Mouse (Mus musculus) lung, embryonic 14.5 days (tissue): ENCODE measurements around the gene Thbs4. TPM values are rescaled to one million over a fixed set of nuclear protein-coding genes. Genes with fewer than 3 reads are reported as not detected.
A peak's percentile ranks its signal among the peaks of the same experiment; 100 is the strongest.

Experiments used
- ATAC-seq: fragments of 200-750 bp; cut with Nextera tagmentation; 2 replicates; pipeline ENCODE4 v1.8.0; 2017; ENCODE audit warnings: mild to moderate bottlenecking, moderate TSS enrichment, moderate library complexity; ENCODE audit not compliant: insufficient read depth
- DNase-seq: peaks from one replicate; pipeline ENCODE4 v3.0.0-alpha.2; 2015
- H3K27ac ChIP-seq: fragments of 300-500 bp; sonication (generic); 2 replicates; pipeline ENCODE4 v1.5.1; 2014; ENCODE audit warnings: low read depth, mild to moderate bottlenecking, moderate library complexity
- H3K27me3 ChIP-seq: fragments of 300-500 bp; sonication (generic); 2 replicates; pipeline ENCODE4 v1.6.1; 2014; ENCODE audit warnings: low read length, control low read depth; ENCODE audit not compliant: insufficient read depth
- H3K36me3 ChIP-seq: fragments of 300-500 bp; sonication (generic); 2 replicates; pipeline ENCODE4 v1.6.1; 2014; ENCODE audit warnings: control low read depth; ENCODE audit not compliant: insufficient read depth
- H3K4me1 ChIP-seq: fragments of 300-500 bp; sonication (generic); 2 replicates; pipeline ENCODE4 v1.6.1; 2014; ENCODE audit warnings: antibody characterized with exemption, control low read depth; ENCODE audit not compliant: insufficient read depth
- H3K4me2 ChIP-seq: fragments of 300-500 bp; sonication (generic); 2 replicates; pipeline ENCODE4 v1.6.1; 2014; ENCODE audit warnings: mild to moderate bottlenecking
- H3K4me3 ChIP-seq: fragments of 300-500 bp; sonication (generic); 2 replicates; pipeline ENCODE4 v1.5.1; 2014; ENCODE audit warnings: low read depth, low read length
- H3K9ac ChIP-seq: fragments of 300-500 bp; sonication (generic); 2 replicates; pipeline ENCODE4 v1.6.1; 2014
- H3K9me3 ChIP-seq: fragments of 300-500 bp; sonication (generic); 2 replicates; pipeline ENCODE4 v1.6.1; 2016; ENCODE audit warnings: low read depth, low read length, control low read depth
- CTCF ChIP-seq: IDR thresholded peaks from 2 replicates; pipeline ENCODE4 v1.5.1; 2016; ENCODE audit warnings: antibody characterized with exemption, low read depth
- WGBS: fragments of 180-500 bp; shearing (Covaris S2); extraction: QIAGEN DNeasy Blood & Tissue Kit; methylation state at CpG from one replicate; pipeline ENCODE4 v1.1.7; 2014; 5-methylcytosine and 5-hydroxymethylcytosine counted together
- polyA plus RNA-seq: library from polyadenylated mRNA; unstranded; fragments of >200 nt; fragmentation: Nextera tagmentation; extraction: Ambion mirVana; gene quantifications from 2 replicates; pipeline ENCODE4 v1.2.1, GENCODE M21; 2014

Gene Thbs4
- polyA plus RNA-seq, 1 experiment from 2014 or later: 1.1 TPM

DNA sequence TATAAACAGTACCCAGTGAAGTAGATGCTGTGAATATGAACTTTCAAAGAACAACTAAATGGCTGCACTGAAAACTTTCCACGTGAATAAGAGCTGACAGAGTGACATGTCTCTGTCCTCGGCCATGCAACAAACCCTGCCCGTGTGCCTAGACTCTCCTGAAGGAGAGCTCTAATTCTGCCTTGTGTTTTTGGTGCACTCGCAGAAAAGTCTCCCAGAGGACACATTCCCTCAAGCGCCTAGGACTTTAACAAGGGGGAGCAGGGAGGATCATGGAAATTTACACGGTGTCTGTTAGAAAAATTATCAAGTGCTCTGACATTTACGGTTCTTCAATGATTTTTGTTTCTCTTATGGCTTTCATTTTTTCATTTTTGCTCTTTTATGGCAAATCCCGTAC is 13.7 kb downstream of the Thbs4 start:
- H3K27ac ChIP-seq: no peak overlapping the region
- no peak for ATAC-seq
- no peaks in the 10 kb centered on the region for H3K36me3 ChIP-seq
- H3K4me1 ChIP-seq: peaks cover 3% of the 10 kb centered on the region; the same call in 1 of the 2 replicates
- no peaks in the 10 kb centered on the region for H3K9me3 ChIP-seq
- no peak for TF ChIP-seq CTCF
- 40% methylated on average over 8 of the region's 8 CpGs for WGBS
- H3K9ac ChIP-seq: no peak overlapping the region
- no peak overlapping the region for H3K4me3 ChIP-seq
- H3K27me3 ChIP-seq: no peaks in the 10 kb centered on the region
- H3K4me2 ChIP-seq: no peak overlapping the region
- no peak for DNase-seq

DNA sequence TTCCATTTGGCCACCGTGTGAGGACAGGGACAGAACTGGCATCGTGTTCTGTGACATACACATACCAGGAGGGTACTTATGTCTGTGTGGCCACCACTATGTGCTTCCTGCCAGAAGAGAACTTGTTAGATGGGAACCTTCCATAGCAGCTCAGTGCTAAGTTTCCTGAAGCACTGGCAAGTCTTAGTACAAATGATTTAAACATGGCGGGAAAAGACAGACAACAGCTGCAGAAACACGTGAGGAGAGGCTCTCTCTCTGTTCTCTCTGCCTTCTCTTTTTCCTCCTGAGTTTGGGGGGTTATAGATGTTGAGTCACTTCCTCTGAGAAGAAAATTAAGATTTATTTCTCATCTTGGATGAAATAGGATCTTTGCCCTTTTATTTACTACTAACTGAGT is 14.5 kb downstream of the Thbs4 start:
- no peak for ATAC-seq
- 66% methylated on average over 4 of the region's 4 CpGs for WGBS
- Histone ChIP-seq H3K4me2 (no peak overlapping the region), H3K4me3 (no peak overlapping the region), H3K9me3 (no peaks in the 10 kb centered on the region), H3K4me1 (peaks cover 3% of the 10 kb centered on the region; the same call in 1 of the 2 replicates), H3K9ac (no peak overlapping the region), H3K36me3 (no peaks in the 10 kb centered on the region), H3K27me3 (no peaks in the 10 kb centered on the region), H3K27ac (no peak overlapping the region)
- DNase-seq: peak; percentile 16
- TF ChIP-seq CTCF: no peak

DNA sequence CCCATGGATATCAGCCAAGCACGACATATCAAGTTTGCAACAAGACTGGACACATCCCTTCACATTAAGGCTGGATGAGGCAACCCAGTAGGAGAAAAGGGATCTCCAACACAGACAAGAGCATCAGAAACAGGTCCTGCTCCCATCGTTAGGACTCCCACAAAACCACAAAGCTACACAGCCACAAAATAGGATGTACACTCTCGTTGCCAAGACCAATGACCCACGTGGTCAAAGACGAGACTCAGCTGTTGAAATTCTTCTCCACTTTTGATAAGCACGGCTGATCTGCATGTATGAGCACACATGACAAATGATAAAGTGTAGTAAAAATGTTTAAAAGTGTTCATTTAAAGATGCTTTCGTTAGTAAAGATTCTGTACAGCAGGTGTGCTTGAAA is 16.0 kb downstream of the Thbs4 start:
- no peak for TF ChIP-seq CTCF
- DNase-seq: peak; percentile 52
- H3K36me3 ChIP-seq: no peaks in the 10 kb centered on the region
- no peaks in the 10 kb centered on the region for H3K9me3 ChIP-seq
- WGBS: 40% methylated on average over 7 of the region's 7 CpGs
- peak; percentile 52; the same call in 1 of the 2 replicates for ATAC-seq
- H3K9ac ChIP-seq: no peak overlapping the region
- no peak overlapping the region for H3K4me3 ChIP-seq
- H3K4me1 ChIP-seq: peaks cover 3% of the 10 kb centered on the region; the same call in 1 of the 2 replicates
- no peaks in the 10 kb centered on the region for H3K27me3 ChIP-seq
- no peak overlapping the region for H3K27ac ChIP-seq
- H3K4me2 ChIP-seq: no peak overlapping the region

DNA sequence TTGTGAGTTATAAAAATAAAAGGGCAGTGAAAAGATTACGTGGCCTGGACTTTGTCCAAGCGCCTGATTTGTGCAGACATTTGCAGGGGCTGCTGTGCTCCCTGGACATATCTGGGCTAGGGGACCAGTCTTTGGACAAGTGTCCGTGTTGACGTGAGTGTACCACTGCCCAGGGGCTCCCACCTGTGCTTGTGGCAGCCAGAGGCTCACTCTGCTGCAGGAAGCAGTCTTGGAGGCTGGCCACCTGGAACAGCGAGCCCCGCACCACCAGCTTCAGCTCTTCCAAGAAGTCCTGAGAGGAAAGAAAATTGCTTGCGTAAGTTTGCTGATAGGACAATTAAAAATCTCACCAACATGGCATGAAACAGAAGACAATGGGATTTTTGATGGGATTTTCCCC is 18.7 kb downstream of the Thbs4 start:
- Histone ChIP-seq H3K4me1 (no peaks in the 10 kb centered on the region), H3K27me3 (no peaks in the 10 kb centered on the region), H3K36me3 (no peaks in the 10 kb centered on the region), H3K27ac (no peak overlapping the region), H3K4me3 (no peak overlapping the region), H3K9ac (no peak overlapping the region), H3K9me3 (no peaks in the 10 kb centered on the region), H3K4me2 (no peak overlapping the region)
- TF ChIP-seq CTCF: no peak
- DNase-seq: no peak
- no peak for ATAC-seq
- 71% methylated on average over 7 of the region's 7 CpGs for WGBS

DNA sequence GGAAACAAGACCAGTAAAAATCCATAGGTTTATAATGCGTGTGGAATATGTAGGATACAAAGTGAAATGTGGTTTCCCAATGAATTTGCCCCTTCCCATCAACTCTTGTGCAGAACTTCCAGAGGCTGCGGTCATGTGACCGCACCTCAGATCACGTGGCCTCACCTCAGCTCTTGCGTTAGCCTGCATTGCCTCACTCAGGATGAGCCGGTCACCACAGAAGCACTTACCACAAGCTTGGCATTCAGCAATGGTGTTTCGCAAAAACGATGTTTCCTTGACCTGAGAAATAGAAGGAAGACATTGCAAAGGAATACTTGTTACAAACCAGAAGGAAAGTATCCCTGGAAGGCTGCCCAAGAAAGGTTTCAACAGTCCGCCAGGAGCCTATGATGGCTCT is 19.7 kb downstream of the Thbs4 start:
- TF ChIP-seq CTCF: no peak
- ATAC-seq (no peak), DNase-seq (no peak)
- 90% methylated on average over 9 of the region's 9 CpGs for WGBS
- Histone ChIP-seq H3K36me3 (no peaks in the 10 kb centered on the region), H3K27ac (no peak overlapping the region), H3K27me3 (no peaks in the 10 kb centered on the region), H3K9ac (no peak overlapping the region), H3K4me3 (no peak overlapping the region), H3K9me3 (no peaks in the 10 kb centered on the region), H3K4me1 (no peaks in the 10 kb centered on the region), H3K4me2 (no peak overlapping the region)

DNA sequence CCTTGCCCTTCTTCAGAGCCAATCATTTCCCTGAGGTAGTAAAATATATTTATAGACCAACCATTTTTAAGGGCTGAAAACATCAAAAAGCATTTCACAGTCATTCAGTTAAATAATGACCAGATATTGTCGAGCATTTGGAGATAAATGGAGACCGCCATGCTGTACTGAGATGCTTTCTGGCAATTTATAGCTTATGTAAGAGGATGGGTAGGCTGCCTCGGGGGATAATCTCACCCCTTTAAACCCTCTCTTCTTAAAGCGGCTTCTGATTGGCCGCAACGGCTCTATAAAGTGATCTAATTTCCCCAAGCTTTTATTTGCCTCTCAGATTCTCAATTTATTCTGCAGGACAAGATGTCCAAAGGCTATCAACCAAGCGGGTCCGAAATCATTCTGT is 22.1 kb downstream of the Thbs4 start:
- ATAC-seq (no peak), DNase-seq (no peak)
- no peak for TF ChIP-seq CTCF
- no peak overlapping the region for H3K9ac ChIP-seq
- no peaks in the 10 kb centered on the region for H3K9me3 ChIP-seq
- H3K27ac ChIP-seq: no peak overlapping the region
- no peak overlapping the region for H3K4me3 ChIP-seq
- no peaks in the 10 kb centered on the region for H3K27me3 ChIP-seq
- H3K4me1 ChIP-seq: no peaks in the 10 kb centered on the region
- H3K36me3 ChIP-seq: no peaks in the 10 kb centered on the region
- no peak overlapping the region for H3K4me2 ChIP-seq
- WGBS: 81% methylated on average over 8 of the region's 8 CpGs

DNA sequence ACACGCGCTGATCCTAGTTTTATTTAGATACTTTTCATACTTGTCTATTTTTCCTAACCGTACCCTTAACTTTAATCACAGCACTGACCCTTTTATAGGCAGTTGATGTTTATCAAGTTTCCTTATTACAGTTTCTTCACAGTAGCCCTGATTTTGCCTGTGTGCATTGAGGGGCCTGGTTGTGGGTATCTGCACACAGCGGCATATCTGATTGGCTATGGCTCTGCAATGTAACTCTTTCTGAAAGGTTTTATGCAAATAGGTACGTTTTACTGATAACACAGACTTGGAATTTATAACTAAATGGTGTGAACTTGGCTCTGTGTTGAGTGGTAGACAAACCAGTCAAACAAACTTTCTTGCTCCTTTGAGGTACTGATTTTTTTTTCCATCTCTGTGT is 23.1 kb downstream of the Thbs4 start:
- ATAC-seq: no peak
- H3K27ac ChIP-seq: no peak overlapping the region
- H3K9ac ChIP-seq: no peak overlapping the region
- DNase-seq: no peak
- H3K27me3 ChIP-seq: no peaks in the 10 kb centered on the region
- no peak overlapping the region for H3K4me2 ChIP-seq
- no peaks in the 10 kb centered on the region for H3K4me1 ChIP-seq
- H3K36me3 ChIP-seq: no peaks in the 10 kb centered on the region
- 78% methylated on average over 5 of the region's 5 CpGs for WGBS
- no peak for TF ChIP-seq CTCF
- H3K4me3 ChIP-seq: no peak overlapping the region
- no peaks in the 10 kb centered on the region for H3K9me3 ChIP-seq
